Mouse (Mus musculus) frontal cortex, postnatal 36 days (tissue): ENCODE data around the gene Ciapin1.

ENCODE experiments used
- DNase-seq, 2 experiments: peaks; one replicate each; pipeline ENCODE4 v3.0.0; 2022; ENCODE audit warnings: low spot score in 2 of 2

The Ciapin1 gene

DNA sequence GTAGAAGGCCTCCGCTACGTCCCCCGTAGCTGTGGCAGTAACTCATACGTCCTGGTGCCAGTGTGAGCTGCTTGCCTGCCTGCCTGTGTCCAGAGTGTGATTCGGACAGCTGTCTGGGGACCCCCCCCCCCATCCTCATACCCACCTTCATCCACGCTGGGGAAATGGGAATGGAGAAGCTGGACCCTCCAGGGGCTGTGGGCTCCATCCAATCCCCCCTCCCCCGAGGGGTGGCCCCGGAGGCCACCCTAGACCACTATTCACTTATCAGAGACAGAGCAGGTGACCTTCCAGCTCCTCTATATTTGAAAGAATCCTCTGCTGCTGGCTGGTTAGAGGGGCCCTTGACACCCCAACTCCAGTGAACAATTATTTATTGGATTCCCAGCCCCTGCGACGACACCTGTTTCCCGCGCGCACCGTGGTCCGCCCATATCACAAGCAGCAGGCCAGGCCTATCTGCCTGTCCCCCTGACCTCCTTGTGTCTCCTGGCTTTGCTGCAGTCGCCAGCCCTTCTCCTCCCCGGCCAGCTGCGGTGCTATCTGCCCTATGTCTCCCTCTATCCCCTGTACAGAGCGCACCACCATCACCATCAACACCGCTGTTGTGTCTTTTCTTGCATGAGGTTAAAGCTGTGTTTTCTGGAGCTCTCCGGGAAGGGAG is 57.5 kb downstream of the Ciapin1 start:
- DNase-seq, result no peak

GRCm38 (mm10) chr8:94779534-94780294 is 58.4 kb downstream of the Ciapin1 start:
- no peak for DNase-seq

- no peak for DNase-seq
These were observed 59.1 kb downstream of the Ciapin1 start for GRCm38 (mm10) chr8:94778895-94779533.

GRCm38 (mm10) chr8:94778473-94778872 is 59.7 kb downstream of the Ciapin1 start:
- no peak for DNase-seq

GRCm38 (mm10) chr8:94778036-94778435 is 60.1 kb downstream of the Ciapin1 start:
- DNase-seq, result no peak

DNA sequence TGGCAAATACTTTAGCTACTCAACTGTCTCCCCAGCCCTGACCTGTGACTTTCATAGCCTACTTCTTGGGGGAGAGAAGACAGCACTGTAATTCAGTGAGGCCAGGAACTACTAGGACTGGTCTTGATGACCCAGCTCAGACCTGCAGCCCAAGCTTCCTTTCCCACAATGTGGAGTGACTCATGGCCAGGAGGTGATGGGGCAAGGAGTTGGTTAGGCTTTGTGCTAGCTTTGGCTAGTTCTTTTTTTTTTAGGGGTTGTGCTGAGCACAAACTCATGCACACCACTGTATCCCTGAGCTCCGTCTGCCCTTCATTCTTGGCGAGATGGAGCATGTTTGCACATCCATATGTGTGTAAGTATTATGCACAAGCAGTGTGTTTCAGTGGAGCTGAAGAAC is 61.8 kb downstream of the Ciapin1 start:
- DNase-seq, result no peak

DNA sequence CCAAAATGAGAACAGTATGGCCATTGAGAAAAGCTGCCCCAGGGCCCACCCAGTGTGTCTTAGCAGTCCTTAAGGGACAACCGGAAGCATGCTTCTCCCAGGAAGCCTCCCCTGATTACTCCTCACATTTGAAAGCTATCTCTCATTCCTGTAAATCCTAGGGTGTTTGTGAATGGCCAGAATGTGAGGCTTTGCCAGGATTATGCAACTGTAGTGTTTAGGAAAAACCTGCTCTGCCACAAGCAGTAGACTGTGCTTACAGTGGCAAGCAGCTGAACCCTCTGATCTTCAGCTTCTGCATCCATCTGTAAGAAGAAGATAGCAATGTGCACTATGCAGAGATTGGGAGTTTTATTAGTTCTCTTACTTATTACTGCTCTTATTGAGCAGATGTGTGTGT is 63.6 kb downstream of the Ciapin1 start:
- no peak for DNase-seq

DNA sequence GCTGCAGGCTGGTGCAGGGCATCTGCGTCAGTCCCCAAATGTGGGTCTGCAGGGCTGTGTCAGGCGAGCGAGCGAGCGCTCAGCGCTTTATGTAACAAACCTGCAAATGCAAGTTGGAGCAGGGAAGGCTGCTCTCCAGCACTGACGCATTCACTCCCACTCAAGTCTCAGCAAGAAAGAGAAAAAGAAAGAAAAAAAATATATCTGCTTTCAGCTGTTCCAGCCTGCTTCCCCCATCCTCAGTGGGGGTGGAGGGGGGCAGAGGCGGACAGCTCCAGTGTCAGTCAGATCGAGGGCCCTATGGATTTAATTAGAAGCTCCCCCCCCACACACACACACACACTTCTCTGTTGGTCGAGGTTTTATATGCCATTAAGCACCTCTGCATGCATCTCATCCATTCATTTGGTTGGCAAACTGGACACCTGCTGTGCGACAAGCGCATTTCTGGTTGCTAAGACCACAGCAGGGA is 64.4 kb downstream of the Ciapin1 start:
- peak; percentile 72 to 85 for DNase-seq

DNA sequence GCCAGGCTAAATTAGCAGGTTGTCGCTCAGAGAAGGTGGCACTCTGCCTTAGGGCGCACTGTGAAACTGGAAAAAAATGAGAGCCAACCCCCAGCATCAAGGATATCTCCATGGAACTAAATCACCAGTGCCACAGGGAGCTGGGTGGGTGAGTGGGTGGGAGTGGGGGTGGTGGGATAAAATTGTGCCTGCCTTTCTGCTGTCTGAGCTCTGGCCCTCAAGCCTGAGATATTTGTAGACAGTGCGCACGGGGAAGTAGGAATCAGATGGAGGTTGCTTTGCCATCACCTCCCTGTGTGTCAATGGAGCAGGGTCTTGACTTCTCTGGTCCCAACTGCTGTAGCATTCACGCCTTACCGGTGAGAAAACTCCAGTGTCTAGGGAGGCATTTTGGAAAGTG is 65.1 kb downstream of the Ciapin1 start:
- no peak for DNase-seq

DNA sequence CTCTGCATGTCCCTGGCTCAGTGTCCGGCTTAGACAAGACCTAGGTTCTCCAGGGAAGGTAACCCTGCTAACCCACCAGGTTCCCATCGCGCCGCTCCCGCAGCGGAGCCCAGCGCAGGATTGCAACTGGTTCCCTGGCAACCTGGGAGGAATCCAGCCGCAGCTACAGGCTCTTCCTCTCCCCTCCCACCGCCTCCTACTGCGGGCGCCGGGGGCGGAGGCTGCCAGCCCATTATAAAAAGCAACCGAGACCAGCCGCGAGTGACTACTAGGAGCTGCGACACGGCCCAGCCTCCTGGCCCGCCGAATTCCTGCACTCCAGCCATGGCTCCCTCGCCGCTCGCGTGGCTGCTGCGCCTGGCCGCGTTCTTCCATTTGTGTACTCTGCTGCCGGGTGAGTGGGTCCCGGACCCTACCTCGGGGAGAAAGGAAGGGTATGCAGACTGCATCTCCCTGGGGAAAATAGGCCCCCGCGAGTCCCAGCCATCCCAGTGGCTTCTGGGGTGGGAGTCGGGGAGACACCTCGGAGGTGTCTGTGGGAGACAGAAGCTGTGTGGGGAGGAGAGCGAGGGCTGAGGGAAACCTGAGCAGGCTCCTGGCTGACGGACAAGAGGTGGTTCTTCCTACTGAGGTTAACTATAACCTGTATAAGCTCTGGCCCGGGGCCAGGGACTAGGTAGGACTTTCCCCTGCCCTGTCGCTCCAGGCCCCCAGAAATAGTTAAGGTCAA is 66.1 kb downstream of the Ciapin1 start, which contains the start of gene Cx3cl1:
Cx3cl1 (plus strand) TSS at position 69 of the 730 bp plus-strand sequence.
- peak; percentile 89 to 91 for DNase-seq

GRCm38 (mm10) chr8:94770945-94771344 is 67.2 kb downstream of the Ciapin1 start:
- no peak for DNase-seq
